Mouse (Mus musculus): Measurements from ENCODE around the gene Gm5737. TPM values are rescaled to one million over a fixed set of nuclear protein-coding genes. Genes with fewer than 3 reads are reported as not detected.

Gene Gm5737
- polyA plus RNA-seq, 1 experiment from 2014 or later = not detected

DNA sequence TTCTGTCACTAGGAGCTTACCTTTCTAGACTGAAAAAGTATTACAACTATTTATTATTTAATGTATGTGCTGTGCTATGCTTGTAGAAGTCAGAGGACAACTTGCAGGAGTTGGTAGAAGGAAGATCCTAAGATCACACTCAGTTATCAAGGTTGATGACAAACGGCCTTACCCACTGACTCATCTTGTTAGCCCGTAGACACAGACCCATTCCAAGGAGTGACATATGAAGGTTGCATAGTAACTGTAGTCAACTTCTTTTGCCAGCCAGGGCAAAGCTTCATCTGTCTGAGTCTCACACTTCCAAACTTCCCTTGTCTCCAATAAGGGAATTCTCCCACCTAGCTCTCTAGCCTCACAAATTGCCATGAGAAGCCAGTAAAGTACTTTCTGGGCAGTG, 54.5 kb downstream of the Gm5737 start:
- no peak for ATAC-seq
- no peak overlapping the region for H3K9ac ChIP-seq (ENCODE audit: low read length)
- whole genome bisulfite sequencing = 78% methylated on average over 2 of the region's 2 CpGs
- H3K36me3 ChIP-seq (ENCODE audit: control insufficient read depth, insufficient read depth, low read length) = no peaks in the 10 kb centered on the region
- no peak overlapping the region for H3K4me3 ChIP-seq (ENCODE audit: low read depth, low read length)
- no peaks in the 10 kb centered on the region for H3K9me3 ChIP-seq (replicated peaks; ENCODE audit: control insufficient read depth, low read length)
- H3K27ac ChIP-seq (ENCODE audit: low read depth, low read length) = no peak overlapping the region
- H3K4me2 ChIP-seq (ENCODE audit: low read length) = no peak overlapping the region
- H3K27me3 ChIP-seq (replicated peaks; ENCODE audit: control insufficient read depth, insufficient read depth, low read length) = no peaks in the 10 kb centered on the region
- H3K4me1 ChIP-seq (ENCODE audit: control insufficient read depth, insufficient read depth, low read length) = peaks cover 4% of the 10 kb centered on the region
- DNase-seq (ENCODE audit: low spot score) = no peak

DNA sequence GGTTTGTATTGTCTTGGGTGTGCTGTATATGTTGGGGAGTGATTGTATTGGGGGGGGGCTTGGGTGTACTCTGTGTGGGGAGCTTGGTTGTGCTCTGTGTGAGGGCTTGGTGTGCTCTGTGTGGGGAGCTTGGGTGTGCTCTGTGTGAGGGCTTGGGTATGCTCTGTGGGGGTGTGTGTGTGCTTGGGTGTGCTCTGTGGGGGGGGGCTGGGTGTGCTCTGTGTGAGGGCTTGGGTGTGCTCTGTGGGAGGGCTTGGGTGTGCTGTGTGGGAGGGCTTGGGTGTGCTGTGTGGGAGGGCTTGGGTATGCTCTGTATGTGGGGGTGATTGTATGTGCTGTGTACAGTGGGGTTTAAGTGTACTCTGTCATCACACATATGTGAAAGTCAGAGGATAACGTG, 55.6 kb downstream of the Gm5737 start:
- ATAC-seq (no peak; the same call in 1 of the 2 replicates), DNase-seq (ENCODE audit: low spot score) (no peak)
- Histone ChIP-seq H3K9ac (ENCODE audit: low read length) (no peak overlapping the region), H3K27ac (ENCODE audit: low read depth, low read length) (no peak overlapping the region), H3K36me3 (ENCODE audit: control insufficient read depth, insufficient read depth, low read length) (no peaks in the 10 kb centered on the region), H3K4me1 (ENCODE audit: control insufficient read depth, insufficient read depth, low read length) (peaks cover 4% of the 10 kb centered on the region), H3K9me3 (replicated peaks; ENCODE audit: control insufficient read depth, low read length) (no peaks in the 10 kb centered on the region), H3K4me2 (ENCODE audit: low read length) (no peak overlapping the region), H3K27me3 (replicated peaks; ENCODE audit: control insufficient read depth, insufficient read depth, low read length) (no peaks in the 10 kb centered on the region), H3K4me3 (ENCODE audit: low read depth, low read length) (no peak overlapping the region)
- 75% methylated on average over 1 of the region's 1 CpGs for WGBS

DNA sequence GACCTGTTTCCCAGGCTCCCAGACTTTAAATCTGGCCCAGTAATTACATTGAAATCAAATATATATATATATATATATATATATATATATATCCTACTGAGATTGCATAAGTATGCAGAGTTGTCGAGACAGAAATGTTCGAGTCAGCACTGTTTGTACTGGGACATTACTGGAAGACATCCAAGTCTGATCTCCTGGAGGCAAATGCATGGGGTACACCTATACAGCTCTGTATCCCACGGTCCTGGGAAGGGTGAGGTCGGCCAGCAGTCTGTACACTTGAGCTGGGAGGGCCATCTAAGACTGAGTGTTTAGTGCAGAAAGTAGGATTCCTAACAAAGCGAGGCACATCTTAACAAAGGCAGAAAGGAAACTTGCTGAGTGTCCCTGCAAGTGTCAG, 57.7 kb downstream of the Gm5737 start:
- WGBS = 60% methylated on average over 5 of the region's 5 CpGs
- Histone ChIP-seq H3K4me2 (ENCODE audit: low read length) (no peak overlapping the region), H3K27ac (ENCODE audit: low read depth, low read length) (no peak overlapping the region), H3K4me3 (ENCODE audit: low read depth, low read length) (no peak overlapping the region), H3K9ac (ENCODE audit: low read length) (no peak overlapping the region), H3K27me3 (replicated peaks; ENCODE audit: control insufficient read depth, insufficient read depth, low read length) (no peaks in the 10 kb centered on the region), H3K9me3 (replicated peaks; ENCODE audit: control insufficient read depth, low read length) (no peaks in the 10 kb centered on the region), H3K36me3 (ENCODE audit: control insufficient read depth, insufficient read depth, low read length) (no peaks in the 10 kb centered on the region), H3K4me1 (ENCODE audit: control insufficient read depth, insufficient read depth, low read length) (peaks cover 3% of the 10 kb centered on the region)
- ATAC-seq (no peak), DNase-seq (ENCODE audit: low spot score) (no peak)

DNA sequence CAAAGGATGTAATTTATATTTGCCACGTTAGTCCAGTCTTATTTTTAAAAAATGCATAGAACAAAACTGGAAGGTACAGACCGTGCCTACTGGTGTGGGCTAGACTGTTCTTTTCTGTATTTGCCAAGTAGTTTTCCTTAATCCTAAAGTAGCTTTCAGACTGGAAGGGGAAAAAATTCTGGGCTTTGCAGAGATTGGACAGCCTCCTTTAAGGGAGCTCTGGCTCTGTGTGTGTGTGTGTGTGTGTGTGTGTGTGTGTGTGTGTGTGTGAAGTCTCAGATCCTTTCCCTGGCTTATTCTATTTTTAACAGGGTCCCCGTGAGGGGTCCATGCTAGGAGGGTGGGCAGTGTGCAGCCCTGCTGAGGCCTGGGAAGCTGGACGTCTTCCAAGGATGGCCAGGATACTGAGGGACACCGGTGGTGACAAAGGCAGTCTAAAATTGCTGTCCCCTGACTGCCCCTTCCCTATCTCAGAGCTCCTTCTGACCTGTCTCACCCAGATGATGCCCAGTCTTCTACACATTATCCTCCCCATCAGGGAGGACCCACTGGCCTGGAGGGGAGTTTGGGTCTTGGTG, 58.4 kb downstream of the Gm5737 start:
- no peaks in the 10 kb centered on the region for H3K9me3 ChIP-seq (replicated peaks; ENCODE audit: control insufficient read depth, low read length)
- H3K36me3 ChIP-seq (ENCODE audit: control insufficient read depth, insufficient read depth, low read length) = no peaks in the 10 kb centered on the region
- DNase-seq (ENCODE audit: low spot score) = no peak
- no peak overlapping the region for H3K4me2 ChIP-seq (ENCODE audit: low read length)
- H3K9ac ChIP-seq (ENCODE audit: low read length) = no peak overlapping the region
- H3K27ac ChIP-seq (ENCODE audit: low read depth, low read length) = no peak overlapping the region
- 72% methylated on average over 5 of the region's 5 CpGs for WGBS
- no peaks in the 10 kb centered on the region for H3K27me3 ChIP-seq (replicated peaks; ENCODE audit: control insufficient read depth, insufficient read depth, low read length)
- no peak for ATAC-seq
- H3K4me1 ChIP-seq (ENCODE audit: control insufficient read depth, insufficient read depth, low read length) = no peaks in the 10 kb centered on the region; the same call in 1 of the 2 replicates
- no peak overlapping the region for H3K4me3 ChIP-seq (ENCODE audit: low read depth, low read length)

DNA sequence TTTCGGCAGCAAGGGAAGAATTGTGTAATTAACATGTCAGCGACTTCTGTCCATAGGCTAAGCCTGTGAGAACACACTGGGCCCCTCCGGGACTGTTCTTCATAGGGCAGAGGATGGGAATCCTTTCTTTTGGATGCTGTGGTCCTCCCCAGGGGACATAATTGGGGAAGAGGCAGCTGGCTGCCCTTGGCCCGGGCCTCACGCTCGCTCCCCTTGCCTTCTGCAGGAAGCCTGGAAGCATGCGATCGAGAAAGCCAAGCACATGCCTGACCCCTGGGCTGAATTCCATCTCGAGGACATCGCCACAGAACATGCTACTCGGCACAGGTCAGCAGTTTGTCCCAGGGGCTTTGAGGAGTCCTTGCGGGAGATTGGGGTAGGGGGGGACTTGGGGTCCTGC, 60.9 kb downstream of the Gm5737 start:
- Histone ChIP-seq H3K4me1 (ENCODE audit: control insufficient read depth, insufficient read depth, low read length) (no peaks in the 10 kb centered on the region), H3K27ac (ENCODE audit: low read depth, low read length) (no peak overlapping the region), H3K4me3 (ENCODE audit: low read depth, low read length) (no peak overlapping the region), H3K9me3 (replicated peaks; ENCODE audit: control insufficient read depth, low read length) (no peaks in the 10 kb centered on the region), H3K27me3 (replicated peaks; ENCODE audit: control insufficient read depth, insufficient read depth, low read length) (no peaks in the 10 kb centered on the region), H3K36me3 (ENCODE audit: control insufficient read depth, insufficient read depth, low read length) (no peaks in the 10 kb centered on the region), H3K4me2 (ENCODE audit: low read length) (no peak overlapping the region), H3K9ac (ENCODE audit: low read length) (no peak overlapping the region)
- WGBS = 86% methylated on average over 12 of the region's 12 CpGs
- no peak for DNase-seq (ENCODE audit: low spot score)
- no peak for ATAC-seq

DNA sequence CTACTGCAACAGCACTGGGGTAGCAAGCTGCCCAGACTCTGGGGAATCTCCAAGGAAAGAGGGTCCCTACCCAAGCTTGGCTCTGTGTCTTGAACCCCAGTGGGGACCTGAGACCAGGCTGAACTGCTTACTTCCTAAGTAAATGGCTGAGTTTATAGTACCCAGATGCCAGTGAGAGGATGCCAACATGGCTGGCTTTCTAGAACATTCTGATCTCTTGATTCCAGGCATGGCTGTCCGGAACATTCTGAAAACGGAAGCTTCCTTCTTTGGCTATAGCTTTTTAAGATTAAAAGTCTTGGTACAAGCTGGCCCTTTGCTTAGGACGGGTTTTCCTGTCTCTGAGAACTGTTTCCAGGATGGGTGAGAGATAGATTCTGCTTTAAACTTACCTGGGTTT, 61.9 kb downstream of the Gm5737 start:
- Histone ChIP-seq H3K9me3 (replicated peaks; ENCODE audit: control insufficient read depth, low read length) (no peaks in the 10 kb centered on the region), H3K36me3 (ENCODE audit: control insufficient read depth, insufficient read depth, low read length) (no peaks in the 10 kb centered on the region), H3K9ac (ENCODE audit: low read length) (no peak overlapping the region), H3K4me1 (ENCODE audit: control insufficient read depth, insufficient read depth, low read length) (no peaks in the 10 kb centered on the region), H3K4me2 (ENCODE audit: low read length) (no peak overlapping the region), H3K27ac (ENCODE audit: low read depth, low read length) (no peak overlapping the region), H3K4me3 (ENCODE audit: low read depth, low read length) (no peak overlapping the region), H3K27me3 (replicated peaks; ENCODE audit: control insufficient read depth, insufficient read depth, low read length) (no peaks in the 10 kb centered on the region)
- ATAC-seq (no peak), DNase-seq (ENCODE audit: low spot score) (no peak)
- WGBS = 90% methylated on average over 3 of the region's 3 CpGs

DNA sequence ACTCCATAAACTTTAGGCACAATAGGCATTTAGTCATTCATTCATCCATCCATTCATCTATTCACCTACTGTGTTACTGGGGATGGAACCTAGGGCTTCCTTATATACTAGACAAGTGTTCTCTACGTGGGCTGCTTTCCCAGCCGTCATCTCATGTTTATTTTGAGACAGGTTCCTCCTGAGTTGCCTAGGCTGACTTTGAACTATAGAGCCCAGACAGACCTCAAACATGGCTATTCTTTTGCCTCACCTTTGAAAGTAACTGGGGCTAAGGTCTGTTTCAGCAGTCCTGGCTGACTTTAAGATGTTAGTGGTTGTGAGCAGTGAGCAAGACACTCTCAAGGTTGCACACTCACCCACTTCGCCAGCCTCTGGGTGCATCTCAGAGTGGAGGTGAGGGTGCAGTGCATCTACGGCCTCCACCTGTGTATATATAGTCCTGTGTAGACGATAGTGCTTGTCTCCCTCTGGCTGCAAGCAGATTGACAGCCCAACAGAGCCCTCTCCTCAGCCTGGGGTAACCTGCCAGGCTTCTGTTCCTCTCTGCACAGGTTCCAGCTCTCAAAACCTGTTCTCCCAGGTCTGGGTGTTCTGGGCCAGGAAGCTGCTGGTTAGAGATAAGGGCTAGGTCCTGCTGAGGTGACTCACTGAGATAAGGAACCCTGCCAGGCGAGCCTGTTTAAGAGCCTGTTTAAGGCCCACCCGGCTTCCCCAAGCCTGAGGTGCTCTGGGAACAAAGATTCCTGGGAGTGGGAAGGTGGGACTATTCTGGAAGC, 62.8 kb downstream of the Gm5737 start:
- no peak for ATAC-seq
- no peaks in the 10 kb centered on the region for H3K27me3 ChIP-seq (replicated peaks; ENCODE audit: control insufficient read depth, insufficient read depth, low read length)

DNA sequence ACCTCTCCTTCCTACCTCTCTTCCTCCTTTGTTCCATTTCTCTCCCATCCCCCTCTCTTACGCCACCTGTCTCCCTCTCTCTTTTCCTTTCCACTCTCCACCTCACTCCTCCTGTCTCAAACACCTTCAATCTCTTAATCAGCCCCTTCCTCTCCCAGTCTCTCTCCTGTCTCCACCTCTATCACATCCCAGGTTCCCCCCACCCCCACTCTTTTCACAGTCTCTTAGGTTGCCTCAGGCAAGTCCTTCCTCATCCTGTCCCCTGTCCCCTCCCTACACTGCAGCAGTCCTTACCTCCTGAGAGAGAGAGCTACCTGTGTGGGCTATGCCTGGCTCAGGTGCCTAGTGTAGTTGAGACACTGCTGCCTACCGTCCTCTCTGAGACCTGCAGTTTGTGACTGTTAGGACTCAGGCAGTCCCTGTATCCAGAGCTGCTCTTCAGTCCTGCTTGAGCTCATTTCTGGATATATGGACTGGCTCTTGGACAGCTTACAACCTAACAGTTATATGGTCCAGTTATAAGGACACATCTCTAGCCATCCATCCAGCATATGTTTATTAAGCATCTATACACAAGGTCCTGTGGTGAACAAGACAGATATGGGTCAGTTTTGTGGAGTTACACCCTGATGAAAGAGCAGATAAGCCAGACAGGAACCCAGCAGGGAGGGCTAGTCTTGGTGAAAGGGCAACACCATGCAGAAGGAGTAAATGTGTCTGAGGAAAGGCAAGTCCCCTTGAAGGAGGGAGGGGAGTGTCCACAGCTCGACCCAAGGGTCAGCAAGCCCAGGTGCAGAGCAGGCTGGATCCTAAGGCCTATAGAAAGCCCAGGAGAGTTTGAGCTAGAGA, 63.6 kb downstream of the Gm5737 start:
- DNase-seq (ENCODE audit: low spot score) (no peak), ATAC-seq (no peak)
- Histone ChIP-seq H3K9ac (ENCODE audit: low read length) (no peak overlapping the region), H3K27ac (ENCODE audit: low read depth, low read length) (no peak overlapping the region), H3K4me1 (ENCODE audit: control insufficient read depth, insufficient read depth, low read length) (no peaks in the 10 kb centered on the region), H3K9me3 (replicated peaks; ENCODE audit: control insufficient read depth, low read length) (no peaks in the 10 kb centered on the region), H3K4me3 (ENCODE audit: low read depth, low read length) (no peak overlapping the region), H3K36me3 (ENCODE audit: control insufficient read depth, insufficient read depth, low read length) (0 out of 2 replicates have a peak, but pooled peaks cover 6% of the 10 kb centered on the region), H3K4me2 (ENCODE audit: low read length) (no peak overlapping the region), H3K27me3 (replicated peaks; ENCODE audit: control insufficient read depth, insufficient read depth, low read length) (no peaks in the 10 kb centered on the region)
- WGBS = 68% methylated on average over 3 of the region's 3 CpGs

More for the DNA sequence above, 62.8 kb downstream of the Gm5737 start:
- 74% methylated on average over 7 of the region's 7 CpGs for WGBS
- no peak overlapping the region for H3K4me3 ChIP-seq (ENCODE audit: low read depth, low read length)
- no peak for DNase-seq (ENCODE audit: low spot score)
- no peak overlapping the region for H3K27ac ChIP-seq (ENCODE audit: low read depth, low read length)
- 0 out of 2 replicates have a peak, but pooled peaks cover under 1% of the 10 kb centered on the region for H3K36me3 ChIP-seq (ENCODE audit: control insufficient read depth, insufficient read depth, low read length)
- no peak overlapping the region for H3K9ac ChIP-seq (ENCODE audit: low read length)
- H3K9me3 ChIP-seq (replicated peaks; ENCODE audit: control insufficient read depth, low read length) = no peaks in the 10 kb centered on the region
- no peaks in the 10 kb centered on the region for H3K4me1 ChIP-seq (ENCODE audit: control insufficient read depth, insufficient read depth, low read length)
- H3K4me2 ChIP-seq (ENCODE audit: low read length) = no peak overlapping the region
